Mouse (Mus musculus): ENCODE data around the gene Gapdh. TPM values are rescaled to one million over a fixed set of nuclear protein-coding genes. Genes with fewer than 3 reads are reported as not detected.

The Gapdh gene
- 391 TPM for total RNA-seq (2023)

GRCm38 (mm10) chr6:125166051-125166751, at the start of gene Gapdh:
Gene Gapdh, minus strand, starts transcription at chr6:125166467.

GRCm38 (mm10) chr6:125215148-125215954, 49.1 kb upstream of the Gapdh start, which contains the start of gene Vamp1:
Gene Vamp1, plus strand, starts transcription at chr6:125215551.

GRCm38 (mm10) chr6:125191332-125192015, 25.2 kb upstream of the Gapdh start, which contains the start of the genes Ncapd2 and Mrpl51:
Gene Ncapd2, minus strand, starts transcription at chr6:125191701.
Gene Mrpl51, plus strand, starts transcription at chr6:125191801.

GRCm38 (mm10) chr6:125145001-125145400, 21.3 kb downstream of the Gapdh start, which contains the start of gene Iffo1:
Gene Iffo1, plus strand, starts transcription at chr6:125145241.

GRCm38 (mm10) chr6:125131302-125132156, 34.7 kb downstream of the Gapdh start, which contains the start of gene Nop2:
Gene Nop2, plus strand, starts transcription at chr6:125131909.

Other genes starting within 250 kb of the Gapdh start
- 25.0 TPM for gene Ptms, start 246.4 kb downstream of the Gapdh start, total RNA-seq (2023)
- 77.4 TPM for gene Mlf2, start 235.1 kb downstream of the Gapdh start, total RNA-seq (2023)
- gene Cops7a, start 200.9 kb downstream of the Gapdh start, total RNA-seq (2023): 33.3 TPM
- gene Pianp, start 169.8 kb downstream of the Gapdh start, total RNA-seq (2023): 0.21 TPM
- gene Zfp384, start 157.3 kb downstream of the Gapdh start, total RNA-seq (2023): 68.9 TPM
- gene Ing4, start 126.7 kb downstream of the Gapdh start, total RNA-seq (2023): 83.2 TPM
- gene Acrbp, start 116.8 kb downstream of the Gapdh start, total RNA-seq (2023): 15.9 TPM
- gene Lpar5, start 98.5 kb downstream of the Gapdh start, total RNA-seq (2023): 17.4 TPM
- 272 TPM for gene Chd4, start 70.5 kb downstream of the Gapdh start, total RNA-seq (2023)
- 43.1 TPM for gene Nop2, start 34.6 kb downstream of the Gapdh start, total RNA-seq (2023)
- gene Iffo1, start 21.2 kb downstream of the Gapdh start, total RNA-seq (2023): 29.9 TPM
- 42.1 TPM for gene Ncapd2, start 25.2 kb upstream of the Gapdh start, total RNA-seq (2023)
- gene Mrpl51, start 25.3 kb upstream of the Gapdh start, total RNA-seq (2023): 27.5 TPM
- gene Vamp1, start 49.1 kb upstream of the Gapdh start, total RNA-seq (2023): 93.5 TPM
- gene Tapbpl, start 65.4 kb upstream of the Gapdh start, total RNA-seq (2023): 51.6 TPM
- 218 TPM for gene Cd27, start 70.5 kb upstream of the Gapdh start, total RNA-seq (2023)
- not detected for gene Tuba3a, start 119.6 kb upstream of the Gapdh start, total RNA-seq (2023)
- gene Ltbr, start 147.4 kb upstream of the Gapdh start, total RNA-seq (2023): 1.4 TPM
- not detected for gene Scnn1a, start 154.2 kb upstream of the Gapdh start, total RNA-seq (2023)
- gene Tnfrsf1a, start 182.9 kb upstream of the Gapdh start, total RNA-seq (2023): 46.5 TPM
- gene Plekhg6, start 214.3 kb upstream of the Gapdh start, total RNA-seq (2023): not detected

All from CD8-positive naive resting alpha-beta T cell, adult 57 days (primary cell).